Mouse (Mus musculus): Measurements from ENCODE around the gene Hdac4. TPM values are rescaled to one million over a fixed set of nuclear protein-coding genes. Genes with fewer than 3 reads are reported as not detected.

Hdac4 gene
- polyA plus RNA-seq, 1 experiment = 13.3 TPM

GRCm38 (mm10) chr1:92099502-92099901, 96.0 kb downstream of the Hdac4 start:
- Histone ChIP-seq H3K36me3 (ENCODE audit: control insufficient read depth, insufficient read depth, low read length) (no peaks in the 10 kb centered on the region), H3K4me3 (ENCODE audit: extremely low read depth, insufficient read depth, insufficient read length) (no peak overlapping the region), H3K27me3 (ENCODE audit: control insufficient read depth, insufficient read depth, low read length) (no peaks in the 10 kb centered on the region), H3K4me1 (ENCODE audit: control insufficient read depth, insufficient read depth, insufficient read length) (peaks cover 17% of the 10 kb centered on the region; the same call in 1 of the 2 replicates), H3K27ac (ENCODE audit: insufficient read depth, low read length) (no peak overlapping the region)
- 38% methylated on average over 4 of the region's 4 CpGs for WGBS
- DNase-seq (ENCODE audit: low read depth in 1 of 2, low spot score in 2 of 2) = no peak
- TF ChIP-seq CTCF (IDR thresholded peaks at IDR 0.05; ENCODE audit: extremely low read depth, insufficient read depth, insufficient read length, insufficient replicate concordance) = no peak

GRCm38 (mm10) chr1:92098456-92098855, 97.0 kb downstream of the Hdac4 start:
- no peak overlapping the region for H3K4me3 ChIP-seq (ENCODE audit: extremely low read depth, insufficient read depth, insufficient read length)
- DNase-seq (ENCODE audit: low read depth in 1 of 2, low spot score in 2 of 2) = no peak
- no peak overlapping the region for H3K27ac ChIP-seq (ENCODE audit: insufficient read depth, low read length)
- H3K36me3 ChIP-seq (ENCODE audit: control insufficient read depth, insufficient read depth, low read length) = no peaks in the 10 kb centered on the region
- 90% methylated on average over 3 of the region's 3 CpGs for WGBS
- no peaks in the 10 kb centered on the region for H3K27me3 ChIP-seq (ENCODE audit: control insufficient read depth, insufficient read depth, low read length)
- peaks cover 15% of the 10 kb centered on the region; the same call in 1 of the 2 replicates for H3K4me1 ChIP-seq (ENCODE audit: control insufficient read depth, insufficient read depth, insufficient read length)
- TF ChIP-seq CTCF (IDR thresholded peaks at IDR 0.05; ENCODE audit: extremely low read depth, insufficient read depth, insufficient read length, insufficient replicate concordance) (no peak), POLR2A (IDR thresholded peaks at IDR 0.05; ENCODE audit: low read depth, low read length) (no peak)

DNA sequence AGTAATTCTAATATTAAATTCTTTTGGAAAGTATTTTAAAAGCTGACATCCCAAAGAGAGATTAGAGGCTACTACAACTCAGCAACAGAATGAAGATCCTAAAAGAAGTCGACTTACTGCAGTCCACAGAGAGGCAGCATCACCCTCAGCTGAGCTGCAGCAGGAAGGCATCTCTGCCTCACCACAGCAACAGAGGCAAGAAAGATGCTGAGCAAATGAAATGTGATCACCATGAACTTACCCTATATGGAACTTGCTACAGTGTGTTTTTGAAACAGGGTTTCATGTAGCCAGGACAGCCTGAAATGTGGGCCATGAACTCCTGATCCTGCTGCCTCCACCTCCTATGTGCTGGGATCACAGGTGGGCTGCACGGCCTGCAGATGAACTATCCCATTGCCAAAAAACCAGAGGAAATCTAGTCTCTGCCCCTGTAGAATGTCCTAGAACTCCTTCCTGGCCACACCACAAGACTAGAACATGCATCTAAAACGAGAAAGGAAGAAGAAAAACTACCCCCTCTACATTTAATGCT, 98.4 kb downstream of the Hdac4 start:
- 62% methylated on average over 3 of the region's 3 CpGs for WGBS
- no peak overlapping the region for H3K4me3 ChIP-seq (ENCODE audit: extremely low read depth, insufficient read depth, insufficient read length)
- H3K4me1 ChIP-seq (ENCODE audit: control insufficient read depth, insufficient read depth, insufficient read length) = peaks cover 3% of the 10 kb centered on the region; the same call in 1 of the 2 replicates
- no peaks in the 10 kb centered on the region for H3K27me3 ChIP-seq (ENCODE audit: control insufficient read depth, insufficient read depth, low read length)
- H3K36me3 ChIP-seq (ENCODE audit: control insufficient read depth, insufficient read depth, low read length) = no peaks in the 10 kb centered on the region
- no peak overlapping the region for H3K27ac ChIP-seq (ENCODE audit: insufficient read depth, low read length)
- DNase-seq (ENCODE audit: low read depth in 1 of 2, low spot score in 2 of 2) = no peak
- TF ChIP-seq CTCF (IDR thresholded peaks at IDR 0.05; ENCODE audit: extremely low read depth, insufficient read depth, insufficient read length, insufficient replicate concordance) = no peak
- no peak for TF ChIP-seq POLR2A (IDR thresholded peaks at IDR 0.05; ENCODE audit: low read depth, low read length)

DNA sequence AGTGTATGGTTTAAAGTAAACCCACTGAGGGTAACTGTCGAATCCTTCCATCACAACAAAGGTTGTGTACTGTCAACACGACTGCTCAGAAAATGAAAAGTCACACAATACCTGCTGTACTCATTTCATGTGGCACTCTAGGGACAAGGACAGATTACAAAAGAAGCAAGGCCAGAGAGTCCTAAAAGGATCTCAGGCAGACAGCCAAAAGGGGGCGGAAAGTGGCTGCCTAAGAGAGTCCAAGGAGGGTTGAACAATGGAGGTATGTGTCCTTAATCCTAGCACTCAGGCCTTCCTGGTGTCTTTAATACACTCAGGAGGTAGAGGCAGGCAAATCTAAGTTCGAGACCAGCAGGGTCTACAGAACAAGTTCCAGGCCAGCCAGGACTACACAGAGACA, 103.2 kb downstream of the Hdac4 start:
- no peak overlapping the region for H3K27ac ChIP-seq (ENCODE audit: insufficient read depth, low read length)
- no peak for DNase-seq (ENCODE audit: low read depth in 1 of 2, low spot score in 2 of 2)
- no peak overlapping the region for H3K4me3 ChIP-seq (ENCODE audit: extremely low read depth, insufficient read depth, insufficient read length)
- H3K27me3 ChIP-seq (ENCODE audit: control insufficient read depth, insufficient read depth, low read length) = no peaks in the 10 kb centered on the region
- 91% methylated on average over 4 of the region's 4 CpGs for WGBS
- no peaks in the 10 kb centered on the region for H3K36me3 ChIP-seq (ENCODE audit: control insufficient read depth, insufficient read depth, low read length)
- H3K4me1 ChIP-seq (ENCODE audit: control insufficient read depth, insufficient read depth, insufficient read length) = no peaks in the 10 kb centered on the region
- no peak for TF ChIP-seq CTCF (IDR thresholded peaks at IDR 0.05; ENCODE audit: extremely low read depth, insufficient read depth, insufficient read length, insufficient replicate concordance)
- no peak for TF ChIP-seq POLR2A (IDR thresholded peaks at IDR 0.05; ENCODE audit: low read depth, low read length)

GRCm38 (mm10) chr1:92087821-92088220, 107.7 kb downstream of the Hdac4 start:
- H3K36me3 ChIP-seq (ENCODE audit: control insufficient read depth, insufficient read depth, low read length) = no peaks in the 10 kb centered on the region
- no peak overlapping the region for H3K27ac ChIP-seq (ENCODE audit: insufficient read depth, low read length)
- H3K4me3 ChIP-seq (ENCODE audit: extremely low read depth, insufficient read depth, insufficient read length) = no peak overlapping the region
- WGBS = 86% methylated on average over 2 of the region's 2 CpGs
- DNase-seq (ENCODE audit: low read depth in 1 of 2, low spot score in 2 of 2) = no peak
- H3K27me3 ChIP-seq (ENCODE audit: control insufficient read depth, insufficient read depth, low read length) = no peaks in the 10 kb centered on the region
- peaks cover 10% of the 10 kb centered on the region for H3K4me1 ChIP-seq (ENCODE audit: control insufficient read depth, insufficient read depth, insufficient read length)
- TF ChIP-seq POLR2A (IDR thresholded peaks at IDR 0.05; ENCODE audit: low read depth, low read length) (no peak), CTCF (IDR thresholded peaks at IDR 0.05; ENCODE audit: extremely low read depth, insufficient read depth, insufficient read length, insufficient replicate concordance) (no peak)

- Histone ChIP-seq H3K27ac (ENCODE audit: insufficient read depth, low read length) (no peak overlapping the region), H3K4me1 (ENCODE audit: control insufficient read depth, insufficient read depth, insufficient read length) (peaks cover 15% of the 10 kb centered on the region), H3K27me3 (ENCODE audit: control insufficient read depth, insufficient read depth, low read length) (no peaks in the 10 kb centered on the region), H3K36me3 (ENCODE audit: control insufficient read depth, insufficient read depth, low read length) (no peaks in the 10 kb centered on the region), H3K4me3 (ENCODE audit: extremely low read depth, insufficient read depth, insufficient read length) (no peak overlapping the region)
- TF ChIP-seq POLR2A (IDR thresholded peaks at IDR 0.05; ENCODE audit: low read depth, low read length) = no peak
- DNase-seq (ENCODE audit: low read depth in 1 of 2, low spot score in 2 of 2) = no peak
- 87% methylated on average over 2 of the region's 2 CpGs for WGBS
These were observed 108.2 kb downstream of the Hdac4 start for GRCm38 (mm10) chr1:92087343-92087742.

- no peaks in the 10 kb centered on the region for H3K36me3 ChIP-seq (ENCODE audit: control insufficient read depth, insufficient read depth, low read length)
- peaks cover 20% of the 10 kb centered on the region for H3K4me1 ChIP-seq (ENCODE audit: control insufficient read depth, insufficient read depth, insufficient read length)
- WGBS = 87% methylated on average over 4 of the region's 4 CpGs
- no peak for DNase-seq (ENCODE audit: low read depth in 1 of 2, low spot score in 2 of 2)
- TF ChIP-seq POLR2A (IDR thresholded peaks at IDR 0.05; ENCODE audit: low read depth, low read length) = no peak
- TF ChIP-seq CTCF (IDR thresholded peaks at IDR 0.05; ENCODE audit: extremely low read depth, insufficient read depth, insufficient read length, insufficient replicate concordance) = no peak
- H3K27me3 ChIP-seq (ENCODE audit: control insufficient read depth, insufficient read depth, low read length) = no peaks in the 10 kb centered on the region
- no peak overlapping the region for H3K27ac ChIP-seq (ENCODE audit: insufficient read depth, low read length)
- no peak overlapping the region for H3K4me3 ChIP-seq (ENCODE audit: extremely low read depth, insufficient read depth, insufficient read length)
These were observed 108.7 kb downstream of the Hdac4 start for GRCm38 (mm10) chr1:92086841-92087240.
